Mouse (Mus musculus) heart, embryonic 10.5 days (tissue): ENCODE measurements at regions not wholly inside any gene's neighbourhood (a gene's known extent, or its start where the extent isn't known, plus 50 kb on each side); places are given as distances from the start of the nearest gene placed in this dataset.

Experiments used
- DNase-seq: peaks from one replicate; pipeline ENCODE4 v3.0.0-alpha.2; 2017; ENCODE audit warnings: low spot score
- H3K27ac ChIP-seq: fragments of 300-500 bp; sonication (generic); 2 replicates; pipeline ENCODE4 v1.5.1; 2016; ENCODE audit warnings: mild to moderate bottlenecking
- H3K27me3 ChIP-seq: fragments of 300-500 bp; sonication (generic); 2 replicates; pipeline ENCODE4 v1.6.1; 2016; ENCODE audit warnings: mild to moderate bottlenecking; ENCODE audit not compliant: poor library complexity, insufficient read depth, severe bottlenecking
- H3K36me3 ChIP-seq: fragments of 300-500 bp; sonication (generic); 2 replicates; pipeline ENCODE4 v1.6.1; 2016; ENCODE audit warnings: mild to moderate bottlenecking, moderate library complexity
- H3K4me1 ChIP-seq: fragments of 300-500 bp; sonication (generic); 2 replicates; pipeline ENCODE4 v1.6.1; 2016; ENCODE audit warnings: mild to moderate bottlenecking
- H3K4me3 ChIP-seq: fragments of 300-500 bp; sonication (generic); 2 replicates; pipeline ENCODE4 v1.5.1; 2016; ENCODE audit warnings: mild to moderate bottlenecking, moderate library complexity
- H3K9me3 ChIP-seq: fragments of 300-500 bp; sonication (generic); 2 replicates; pipeline ENCODE4 v1.6.1; 2016; ENCODE audit warnings: mild to moderate bottlenecking, moderate library complexity
- WGBS: fragments of 180-500 bp; shearing (Covaris S2); methylation state at CpG from one replicate; pipeline ENCODE4 v1.1.7; 2016; 5-methylcytosine and 5-hydroxymethylcytosine counted together

DNA sequence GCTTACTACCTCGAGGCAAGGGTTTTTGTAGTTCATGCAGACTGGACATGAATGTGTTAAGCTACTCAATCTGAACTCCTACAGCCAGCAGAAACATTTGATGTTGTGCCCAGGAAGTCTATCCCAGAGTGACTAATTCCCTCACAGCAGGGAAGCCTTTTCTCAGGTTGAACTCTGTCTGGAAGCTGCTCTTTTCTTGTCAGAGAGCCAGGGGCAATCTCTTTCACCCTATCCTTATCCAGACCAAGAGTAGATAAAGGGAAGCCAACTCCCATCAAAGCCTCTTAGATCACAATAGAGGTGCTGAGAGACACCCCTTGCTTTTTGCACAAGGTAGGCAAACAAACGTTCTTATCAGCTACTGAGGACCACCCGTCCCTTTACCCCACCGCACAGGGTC, 122.8 kb upstream of the Fggy start:
- no peak overlapping the region for H3K27ac ChIP-seq
- H3K4me3 ChIP-seq: no peak overlapping the region
- H3K9me3 ChIP-seq: no peaks in the 10 kb centered on the region
- no peak for DNase-seq
- peaks cover 11% of the 10 kb centered on the region for H3K4me1 ChIP-seq
- no peaks in the 10 kb centered on the region for H3K27me3 ChIP-seq
- no peaks in the 10 kb centered on the region for H3K36me3 ChIP-seq
- 8% methylated on average over 4 of the region's 4 CpGs for WGBS

DNA sequence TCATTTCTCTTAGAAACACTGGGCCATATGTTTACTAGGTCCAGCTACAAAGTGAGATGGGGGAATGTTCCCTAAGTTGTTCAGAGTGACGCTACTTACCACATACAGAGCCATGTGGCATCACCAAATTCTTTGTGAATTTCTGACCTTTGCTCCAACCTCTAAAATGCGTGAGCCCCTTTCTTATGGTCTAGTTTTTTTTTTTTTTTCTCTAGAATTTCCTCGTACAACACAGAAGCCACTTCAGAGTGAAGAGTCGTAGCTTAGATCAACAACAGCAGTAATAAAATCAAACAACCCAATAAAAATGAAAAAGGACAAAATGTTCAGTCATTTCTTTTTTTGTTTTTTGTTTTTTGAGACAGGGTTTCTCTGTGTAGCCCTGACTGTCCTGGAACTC, 122.2 kb upstream of the Fggy start:
- peaks cover 11% of the 10 kb centered on the region for H3K4me1 ChIP-seq
- no peaks in the 10 kb centered on the region for H3K9me3 ChIP-seq
- H3K27ac ChIP-seq: no peak overlapping the region
- WGBS: 41% methylated on average over 4 of the region's 4 CpGs
- no peaks in the 10 kb centered on the region for H3K36me3 ChIP-seq
- no peaks in the 10 kb centered on the region for H3K27me3 ChIP-seq
- H3K4me3 ChIP-seq: no peak overlapping the region
- no peak for DNase-seq

DNA sequence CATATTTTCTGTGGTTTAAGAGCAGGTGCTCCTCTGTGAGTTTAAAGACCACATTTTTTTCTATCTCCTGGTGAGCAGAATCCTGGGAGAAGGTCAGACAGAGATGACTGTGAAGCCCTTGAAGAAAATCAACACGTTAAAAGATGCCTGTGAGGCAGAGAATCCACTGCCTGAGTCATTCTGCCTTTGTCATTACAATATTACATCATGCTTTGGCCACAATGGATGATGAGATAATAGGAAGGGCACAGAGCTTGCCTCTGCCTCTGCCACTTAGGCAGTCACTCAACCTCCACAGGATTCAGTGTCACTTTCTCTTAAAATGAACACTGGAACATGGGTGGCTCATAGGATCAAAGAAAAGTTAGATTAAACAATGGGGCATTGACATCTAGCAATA, 117.5 kb upstream of the Fggy start:
- H3K27me3 ChIP-seq: no peaks in the 10 kb centered on the region
- no peaks in the 10 kb centered on the region for H3K9me3 ChIP-seq
- 28% methylated on average over 1 of the region's 1 CpGs for WGBS
- H3K36me3 ChIP-seq: no peaks in the 10 kb centered on the region
- peaks cover under 1% of the 10 kb centered on the region; the same call in 1 of the 2 replicates for H3K4me1 ChIP-seq
- DNase-seq: no peak
- no peak overlapping the region for H3K4me3 ChIP-seq
- no peak overlapping the region for H3K27ac ChIP-seq

GRCm38 (mm10) chr4:95443854-95444811, 113.2 kb upstream of the Fggy start:
- no peaks in the 10 kb centered on the region for H3K36me3 ChIP-seq
- no peaks in the 10 kb centered on the region for H3K27me3 ChIP-seq
- DNase-seq: no peak
- H3K4me3 ChIP-seq: no peak overlapping the region
- no peak overlapping the region for H3K27ac ChIP-seq
- H3K4me1 ChIP-seq: no peaks in the 10 kb centered on the region
- no peaks in the 10 kb centered on the region for H3K9me3 ChIP-seq
- 62% methylated on average over 12 of the region's 12 CpGs for WGBS

DNA sequence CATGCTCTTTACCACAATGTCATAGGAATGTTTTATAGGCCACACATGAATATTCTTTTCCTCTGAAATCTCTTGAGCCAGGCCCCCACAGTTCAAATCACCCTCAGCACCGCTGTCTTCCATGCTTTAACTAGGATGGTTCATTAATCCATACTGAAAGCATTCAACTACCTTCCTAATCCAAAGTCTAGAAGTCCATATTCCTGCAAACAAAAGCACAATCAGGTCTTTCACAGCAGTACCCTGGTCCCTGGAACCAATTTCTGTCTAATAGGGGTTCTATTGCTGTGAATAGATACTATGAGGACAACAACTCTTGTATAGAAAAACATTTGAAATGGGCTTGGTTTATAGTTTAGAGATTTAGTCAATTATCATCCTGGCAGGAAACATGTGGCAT, 107.0 kb upstream of the Fggy start:
- H3K36me3 ChIP-seq: no peaks in the 10 kb centered on the region
- 86% methylated on average over 1 of the region's 1 CpGs for WGBS
- no peak overlapping the region for H3K27ac ChIP-seq
- no peaks in the 10 kb centered on the region for H3K4me1 ChIP-seq
- no peaks in the 10 kb centered on the region for H3K9me3 ChIP-seq
- H3K4me3 ChIP-seq: no peak overlapping the region
- no peak for DNase-seq
- no peaks in the 10 kb centered on the region for H3K27me3 ChIP-seq

DNA sequence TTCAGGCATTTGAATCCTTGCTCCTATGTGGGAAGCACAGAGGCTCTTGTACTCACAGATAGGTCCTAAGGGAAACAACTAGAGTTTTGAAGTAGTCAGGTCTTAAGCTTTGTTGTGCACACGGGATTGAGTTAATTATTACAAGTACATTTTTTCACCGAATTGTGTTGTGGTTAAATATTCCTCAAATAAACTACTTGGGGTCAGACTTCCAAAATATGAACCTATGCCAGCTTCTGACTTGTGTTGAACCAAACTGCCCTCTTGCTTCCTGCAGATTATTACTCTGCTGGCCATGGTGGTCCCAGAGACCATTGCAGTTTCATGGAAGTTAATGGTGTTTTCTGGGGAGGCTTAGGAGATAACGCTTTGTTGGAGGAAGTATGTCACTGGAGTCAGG, 105.5 kb upstream of the Fggy start:
- Histone ChIP-seq H3K27ac (no peak overlapping the region), H3K27me3 (no peaks in the 10 kb centered on the region), H3K4me1 (no peaks in the 10 kb centered on the region), H3K36me3 (no peaks in the 10 kb centered on the region), H3K9me3 (no peaks in the 10 kb centered on the region), H3K4me3 (no peak overlapping the region)
- DNase-seq: no peak
- WGBS: 79% methylated on average over 3 of the region's 3 CpGs

- H3K4me3 ChIP-seq: no peak overlapping the region
- no peak overlapping the region for H3K27ac ChIP-seq
- H3K36me3 ChIP-seq: no peaks in the 10 kb centered on the region
- no peaks in the 10 kb centered on the region for H3K4me1 ChIP-seq
- DNase-seq: no peak
- H3K27me3 ChIP-seq: no peaks in the 10 kb centered on the region
- no peaks in the 10 kb centered on the region for H3K9me3 ChIP-seq
- WGBS: 81% methylated on average over 1 of the region's 1 CpGs
Measured at GRCm38 (mm10) chr4:95456318-95456717, 101.0 kb upstream of the Fggy start.

GRCm38 (mm10) chr4:95456943-95457342, 100.4 kb upstream of the Fggy start:
- Histone ChIP-seq H3K27me3 (no peaks in the 10 kb centered on the region), H3K4me3 (no peak overlapping the region), H3K27ac (no peak overlapping the region), H3K9me3 (no peaks in the 10 kb centered on the region), H3K4me1 (no peaks in the 10 kb centered on the region), H3K36me3 (no peaks in the 10 kb centered on the region)
- WGBS: 85% methylated on average over 5 of the region's 5 CpGs
- no peak for DNase-seq

GRCm38 (mm10) chr4:95462476-95462875, 94.8 kb upstream of the Fggy start:
- H3K4me1 ChIP-seq: no peaks in the 10 kb centered on the region
- DNase-seq: no peak

DNA sequence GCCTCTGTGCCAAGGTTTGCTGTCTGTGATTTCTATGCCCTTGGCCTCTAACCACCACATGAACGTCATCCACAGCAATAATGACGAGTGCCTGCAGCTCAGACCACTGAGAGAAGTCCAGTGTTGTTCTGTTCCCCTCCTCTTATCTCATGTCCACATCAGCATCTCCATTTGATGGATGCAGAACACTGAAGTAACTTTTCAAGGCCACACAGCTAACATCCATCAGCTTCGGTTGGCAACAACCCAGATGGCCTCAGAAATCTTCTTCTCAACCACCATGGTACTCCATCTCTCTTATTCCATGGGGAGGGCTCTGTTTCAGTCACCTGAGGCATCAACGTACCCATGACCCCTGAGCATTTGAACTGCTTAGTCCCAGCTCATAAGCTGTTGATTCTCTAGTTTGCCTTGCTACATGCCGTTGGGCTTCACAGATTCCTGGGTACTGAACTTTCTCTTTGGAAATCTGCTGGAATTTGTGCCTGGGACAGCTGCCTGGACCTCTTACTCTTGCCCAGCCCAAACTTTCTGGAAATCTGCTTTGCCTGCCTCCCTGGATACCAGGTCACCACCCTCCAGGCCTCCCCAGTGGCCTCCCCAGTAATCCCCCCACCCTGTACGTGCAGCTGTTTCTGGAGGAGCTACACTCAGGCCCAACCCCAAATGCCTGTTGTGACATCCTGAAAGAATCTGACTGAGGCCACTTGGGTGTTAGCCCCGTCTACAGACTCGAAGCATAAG, 94.1 kb upstream of the Fggy start:
- no peak for DNase-seq
- no peaks in the 10 kb centered on the region for H3K36me3 ChIP-seq
- no peaks in the 10 kb centered on the region for H3K4me1 ChIP-seq
- no peak overlapping the region for H3K4me3 ChIP-seq
- 66% methylated on average over 8 of the region's 8 CpGs for WGBS
- H3K27ac ChIP-seq: no peak overlapping the region
- H3K27me3 ChIP-seq: no peaks in the 10 kb centered on the region
- H3K9me3 ChIP-seq: no peaks in the 10 kb centered on the region

More at GRCm38 (mm10) chr4:95462476-95462875, 94.8 kb upstream of the Fggy start:
- Histone ChIP-seq H3K4me3 (no peak overlapping the region), H3K36me3 (no peaks in the 10 kb centered on the region), H3K27ac (no peak overlapping the region), H3K27me3 (no peaks in the 10 kb centered on the region), H3K9me3 (no peaks in the 10 kb centered on the region)
- 77% methylated on average over 3 of the region's 3 CpGs for WGBS

DNA sequence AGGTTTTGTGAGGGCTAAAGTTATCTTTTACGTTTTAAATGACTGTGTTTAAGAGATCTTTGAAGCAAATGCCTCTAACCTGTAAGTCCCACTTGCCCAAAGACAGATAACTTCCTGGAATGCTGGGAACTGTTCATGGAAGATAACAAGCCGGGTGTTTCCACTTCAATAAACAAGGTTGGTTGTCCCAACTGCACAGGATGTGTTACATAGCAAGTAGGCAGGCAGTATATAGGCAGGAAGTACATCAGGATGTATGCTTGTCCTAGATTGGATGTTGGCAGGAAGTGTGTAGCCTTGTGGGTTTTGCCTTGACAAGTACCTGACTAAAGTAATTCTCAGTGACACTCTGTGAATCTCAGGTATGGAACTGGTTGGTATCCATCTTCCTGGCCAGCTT, 90.7 kb upstream of the Fggy start:
- no peaks in the 10 kb centered on the region for H3K36me3 ChIP-seq
- H3K4me1 ChIP-seq: no peaks in the 10 kb centered on the region
- no peaks in the 10 kb centered on the region for H3K9me3 ChIP-seq
- H3K27ac ChIP-seq: peak overlapping the region; percentile 52; the same call in 1 of the 2 replicates
- no peaks in the 10 kb centered on the region for H3K27me3 ChIP-seq
- no peak for DNase-seq
- WGBS: 27% methylated on average over 2 of the region's 2 CpGs
- no peak overlapping the region for H3K4me3 ChIP-seq

GRCm38 (mm10) chr4:95467526-95467925, 89.8 kb upstream of the Fggy start:
- Histone ChIP-seq H3K4me1 (no peaks in the 10 kb centered on the region), H3K4me3 (no peak overlapping the region), H3K9me3 (no peaks in the 10 kb centered on the region), H3K36me3 (no peaks in the 10 kb centered on the region), H3K27ac (no peak overlapping the region), H3K27me3 (no peaks in the 10 kb centered on the region)
- no peak for DNase-seq
- 76% methylated on average over 2 of the region's 2 CpGs for WGBS

- H3K36me3 ChIP-seq: no peaks in the 10 kb centered on the region
- H3K27me3 ChIP-seq: no peaks in the 10 kb centered on the region
- no peaks in the 10 kb centered on the region for H3K4me1 ChIP-seq
- no peak overlapping the region for H3K27ac ChIP-seq
- H3K9me3 ChIP-seq: no peaks in the 10 kb centered on the region
- H3K4me3 ChIP-seq: no peak overlapping the region
- no peak for DNase-seq
- 59% methylated on average over 5 of the region's 5 CpGs for WGBS
Measured at GRCm38 (mm10) chr4:95474726-95475406, 82.4 kb upstream of the Fggy start.
